Mouse (Mus musculus) ES-Bruce4 (cell line): ENCODE results near the gene Copz1.

Experiments
- CTCF ChIP-seq: IDR thresholded peaks from one replicate; pipeline ENCODE4 v1.8.1; 2011; ENCODE audit warnings: low read depth, low read length
- EP300 ChIP-seq: IDR thresholded peaks from 2 replicates; pipeline ENCODE4 v1.6.1; 2011; ENCODE audit warnings: low read depth, low read length; ENCODE audit not compliant: insufficient read depth
- POLR2A ChIP-seq: IDR thresholded peaks from one replicate; pipeline ENCODE4 v1.8.1; 2011; ENCODE audit warnings: low read length; ENCODE audit not compliant: insufficient read depth

DNA sequence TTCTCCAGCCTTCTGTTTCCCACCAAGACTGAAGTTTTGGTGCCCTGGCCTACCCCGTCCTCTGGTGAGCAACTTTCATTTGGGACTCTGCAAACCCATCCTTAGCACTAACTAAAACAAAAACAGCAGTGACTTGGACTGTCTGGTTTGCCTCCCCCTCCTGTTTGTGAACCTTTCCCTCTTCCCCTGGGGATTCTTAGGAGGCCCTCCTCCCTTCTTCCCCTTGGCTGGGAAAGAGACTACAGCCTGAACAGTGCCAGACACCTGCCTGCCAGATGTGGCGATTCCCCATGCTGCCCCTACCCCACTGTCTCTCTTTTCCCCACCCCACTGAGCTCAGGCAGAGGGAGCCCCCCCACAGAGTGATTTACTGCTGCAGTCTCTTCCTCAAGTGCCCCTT is 28.5 kb downstream of the Copz1 start:
- TF ChIP-seq POLR2A (no peak), EP300 (no peak), CTCF (no peak)
